Mouse (Mus musculus): ENCODE results near the gene Smad3. TPM values are rescaled to one million over a fixed set of nuclear protein-coding genes. Genes with fewer than 3 reads are reported as not detected.

Gene Smad3
- polyA plus RNA-seq, 1 experiment: 25.5 TPM

- no peaks in the 10 kb centered on the region for H3K27me3 ChIP-seq (ENCODE audit: control insufficient read depth, insufficient read depth, insufficient read length)
- H3K4me3 ChIP-seq: no peak overlapping the region
- H3K4me2 ChIP-seq (ENCODE audit: low read depth): no peak overlapping the region
- no peaks in the 10 kb centered on the region for H3K79me2 ChIP-seq (ENCODE audit: control insufficient read depth, insufficient read depth)
- peaks cover 28% of the 10 kb centered on the region for H3K36me3 ChIP-seq (ENCODE audit: control insufficient read depth, insufficient read depth)
- no peak overlapping the region for H3ac ChIP-seq (ENCODE audit: control insufficient read depth, insufficient read length)
- TF ChIP-seq TCF12 (IDR thresholded peaks at IDR 0.05; ENCODE audit: insufficient read depth, poor library complexity, severe bottlenecking) (no peak), POLR2AphosphoS2 (IDR thresholded peaks at IDR 0.05; ENCODE audit: insufficient read length, low read depth) (peak; percentile 82), REST (IDR thresholded peaks at IDR 0.05; ENCODE audit: insufficient read depth, insufficient read length) (no peak), POLR2A (IDR thresholded peaks at IDR 0.05; ENCODE audit: insufficient read length, low read depth) (no peak), MAX (IDR thresholded peaks at IDR 0.05; ENCODE audit: low read depth) (no peak)
Observed at GRCm38 (mm10) chr9:63648520-63648918, 109.3 kb downstream of the Smad3 start.

- H3K79me2 ChIP-seq (ENCODE audit: control insufficient read depth, insufficient read depth): no peaks in the 10 kb centered on the region
Observed at GRCm38 (mm10) chr9:63647581-63648519, 109.9 kb downstream of the Smad3 start.

GRCm38 (mm10) chr9:63645084-63645483 lies 112.7 kb downstream of the Smad3 start:
- Histone ChIP-seq H3K79me2 (ENCODE audit: control insufficient read depth, insufficient read depth) (no peaks in the 10 kb centered on the region), H3K36me3 (ENCODE audit: control insufficient read depth, insufficient read depth) (peaks cover 26% of the 10 kb centered on the region), H3K27me3 (ENCODE audit: control insufficient read depth, insufficient read depth, insufficient read length) (no peaks in the 10 kb centered on the region), H3ac (ENCODE audit: control insufficient read depth, insufficient read length) (no peak overlapping the region), H3K4me3 (no peak overlapping the region), H3K4me2 (ENCODE audit: low read depth) (no peak overlapping the region)
- TF ChIP-seq POLR2AphosphoS2 (IDR thresholded peaks at IDR 0.05; ENCODE audit: insufficient read length, low read depth): peak; percentile 95
- no peak for TF ChIP-seq REST (IDR thresholded peaks at IDR 0.05; ENCODE audit: insufficient read depth, insufficient read length)
- peak; percentile 36 for TF ChIP-seq POLR2A (IDR thresholded peaks at IDR 0.05; ENCODE audit: insufficient read length, low read depth)
- TF ChIP-seq TCF3 (IDR thresholded peaks at IDR 0.05; ENCODE audit: insufficient read length, low read depth): no peak

More at GRCm38 (mm10) chr9:63647581-63648519, 109.9 kb downstream of the Smad3 start:
- TF ChIP-seq TCF3 (IDR thresholded peaks at IDR 0.05; ENCODE audit: insufficient read length, low read depth) (no peak), POLR2AphosphoS2 (IDR thresholded peaks at IDR 0.05; ENCODE audit: insufficient read length, low read depth) (peak; percentile 28)
- no peaks in the 10 kb centered on the region for H3K27me3 ChIP-seq (ENCODE audit: control insufficient read depth, insufficient read depth, insufficient read length)
- no peak overlapping the region for H3K4me2 ChIP-seq (ENCODE audit: low read depth)
- H3K4me3 ChIP-seq: no peak overlapping the region
- no peak overlapping the region for H3ac ChIP-seq (ENCODE audit: control insufficient read depth, insufficient read length)
- H3K36me3 ChIP-seq (ENCODE audit: control insufficient read depth, insufficient read depth): peaks cover 25% of the 10 kb centered on the region

GRCm38 (mm10) chr9:63644011-63644410 lies 113.8 kb downstream of the Smad3 start:
- H3K4me2 ChIP-seq (ENCODE audit: low read depth): no peak overlapping the region
- no peaks in the 10 kb centered on the region for H3K27me3 ChIP-seq (ENCODE audit: control insufficient read depth, insufficient read depth, insufficient read length)
- peaks cover 20% of the 10 kb centered on the region for H3K36me3 ChIP-seq (ENCODE audit: control insufficient read depth, insufficient read depth)
- no peak for TF ChIP-seq REST (IDR thresholded peaks at IDR 0.05; ENCODE audit: insufficient read depth, insufficient read length)
- no peak for TF ChIP-seq MYOG (IDR thresholded peaks at IDR 0.05; ENCODE audit: control insufficient read depth in 1 of 3, insufficient read depth in 1 of 3, insufficient read length in 2 of 3, low read depth in 2 of 3)
- TF ChIP-seq TCF12 (IDR thresholded peaks at IDR 0.05; ENCODE audit: insufficient read depth, poor library complexity, severe bottlenecking): no peak
- peak; percentile 7 for TF ChIP-seq POLR2AphosphoS2 (IDR thresholded peaks at IDR 0.05; ENCODE audit: insufficient read length, low read depth)
- no peak for TF ChIP-seq CEBPB (IDR thresholded peaks at IDR 0.05; ENCODE audit: insufficient read depth, poor library complexity, severe bottlenecking)
- TF ChIP-seq MAX (IDR thresholded peaks at IDR 0.05; ENCODE audit: low read depth): no peak
- TF ChIP-seq E2F4 (IDR thresholded peaks at IDR 0.05; ENCODE audit: insufficient read depth): no peak
- TF ChIP-seq POLR2A (IDR thresholded peaks at IDR 0.05; ENCODE audit: insufficient read length, low read depth): no peak
- peak; percentile 4 for TF ChIP-seq USF1 (IDR thresholded peaks at IDR 0.05; ENCODE audit: low read depth)
- TF ChIP-seq TCF3 (IDR thresholded peaks at IDR 0.05; ENCODE audit: insufficient read length, low read depth): no peak
- no peak for TF ChIP-seq MYOD1 (IDR thresholded peaks at IDR 0.05; ENCODE audit: control insufficient read depth in 1 of 3, insufficient read length in 2 of 3, low read depth in 2 of 3)
- no peak for TF ChIP-seq SRF (IDR thresholded peaks at IDR 0.05; ENCODE audit: control insufficient read depth, insufficient read length, low read depth)
- H3ac ChIP-seq (ENCODE audit: control insufficient read depth, insufficient read length): no peak overlapping the region
- no peak overlapping the region for H3K4me3 ChIP-seq
- H3K79me2 ChIP-seq (ENCODE audit: control insufficient read depth, insufficient read depth): no peaks in the 10 kb centered on the region

GRCm38 (mm10) chr9:63641983-63642646 lies 115.7 kb downstream of the Smad3 start:
- TF ChIP-seq POLR2A (IDR thresholded peaks at IDR 0.05; ENCODE audit: insufficient read length, low read depth): no peak
- TF ChIP-seq MYOD1 (IDR thresholded peaks at IDR 0.05; ENCODE audit: control insufficient read depth in 1 of 3, insufficient read length in 2 of 3, low read depth in 2 of 3): peak in 1 of 3 experiments; percentile 39
- TF ChIP-seq SRF (IDR thresholded peaks at IDR 0.05; ENCODE audit: control insufficient read depth, insufficient read length, low read depth): no peak
- no peak for TF ChIP-seq MYOG (IDR thresholded peaks at IDR 0.05; ENCODE audit: control insufficient read depth in 1 of 3, insufficient read depth in 1 of 3, insufficient read length in 2 of 3, low read depth in 2 of 3)
- no peak for TF ChIP-seq MAX (IDR thresholded peaks at IDR 0.05; ENCODE audit: low read depth)
- no peak for TF ChIP-seq USF1 (IDR thresholded peaks at IDR 0.05; ENCODE audit: low read depth)
- TF ChIP-seq E2F4 (IDR thresholded peaks at IDR 0.05; ENCODE audit: insufficient read depth): no peak
- no peak for TF ChIP-seq REST (IDR thresholded peaks at IDR 0.05; ENCODE audit: insufficient read depth, insufficient read length)
- TF ChIP-seq POLR2AphosphoS2 (IDR thresholded peaks at IDR 0.05; ENCODE audit: insufficient read length, low read depth): peak; percentile 18
- no peak for TF ChIP-seq CEBPB (IDR thresholded peaks at IDR 0.05; ENCODE audit: insufficient read depth, poor library complexity, severe bottlenecking)
- no peak for TF ChIP-seq TCF3 (IDR thresholded peaks at IDR 0.05; ENCODE audit: insufficient read length, low read depth)
- no peak for TF ChIP-seq TCF12 (IDR thresholded peaks at IDR 0.05; ENCODE audit: insufficient read depth, poor library complexity, severe bottlenecking)
- peaks cover 9% of the 10 kb centered on the region for H3K36me3 ChIP-seq (ENCODE audit: control insufficient read depth, insufficient read depth)

More at GRCm38 (mm10) chr9:63641983-63642646, 115.7 kb downstream of the Smad3 start:
- Histone ChIP-seq H3ac (ENCODE audit: control insufficient read depth, insufficient read length) (no peak overlapping the region), H3K4me2 (ENCODE audit: low read depth) (no peak overlapping the region), H3K27me3 (ENCODE audit: control insufficient read depth, insufficient read depth, insufficient read length) (no peaks in the 10 kb centered on the region), H3K4me3 (no peak overlapping the region), H3K79me2 (ENCODE audit: control insufficient read depth, insufficient read depth) (no peaks in the 10 kb centered on the region)
